Mouse (Mus musculus): Measurements from ENCODE around the gene Myo1b. TPM values are rescaled to one million over a fixed set of nuclear protein-coding genes. Genes with fewer than 3 reads are reported as not detected.

Gene Myo1b
- polyA plus RNA-seq, 1 experiment from 2014 or later, result 55.7 TPM

DNA sequence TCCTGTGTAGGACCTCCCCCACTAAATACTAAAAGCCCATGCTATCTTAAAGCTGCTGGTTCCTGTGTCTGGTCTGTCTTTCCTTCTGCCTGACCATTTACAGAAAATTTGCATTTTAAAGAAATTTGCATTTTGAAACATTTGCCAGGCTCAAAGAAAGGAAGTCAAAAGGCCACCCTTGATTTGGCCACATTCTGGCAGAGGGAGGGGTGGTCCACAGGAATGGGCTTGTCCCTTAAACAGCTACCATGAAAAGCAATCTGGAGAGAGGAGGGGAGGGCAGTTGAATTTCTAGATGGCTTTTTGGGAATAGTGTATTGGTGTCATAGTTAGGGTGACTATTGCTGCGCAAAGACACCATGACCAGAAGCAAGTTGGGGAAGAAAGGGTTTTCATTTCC, 173.3 kb downstream of the Myo1b start:
- H3K4me2 ChIP-seq, result no peak overlapping the region
- H3K9ac ChIP-seq (replicated peaks), result no peak overlapping the region
- H3K9me3 ChIP-seq (replicated peaks), result no peaks in the 10 kb centered on the region
- no peaks in the 10 kb centered on the region for H3K36me3 ChIP-seq
- WGBS, result 100% methylated on average over 1 of the region's 1 CpGs
- no peak overlapping the region for H3K27ac ChIP-seq (replicated peaks)
- no peaks in the 10 kb centered on the region for H3K27me3 ChIP-seq (replicated peaks)
- ATAC-seq (ENCODE audit: low FRiP score), result no peak
- H3K4me3 ChIP-seq (replicated peaks), result no peak overlapping the region
- peaks cover 3% of the 10 kb centered on the region for H3K4me1 ChIP-seq

DNA sequence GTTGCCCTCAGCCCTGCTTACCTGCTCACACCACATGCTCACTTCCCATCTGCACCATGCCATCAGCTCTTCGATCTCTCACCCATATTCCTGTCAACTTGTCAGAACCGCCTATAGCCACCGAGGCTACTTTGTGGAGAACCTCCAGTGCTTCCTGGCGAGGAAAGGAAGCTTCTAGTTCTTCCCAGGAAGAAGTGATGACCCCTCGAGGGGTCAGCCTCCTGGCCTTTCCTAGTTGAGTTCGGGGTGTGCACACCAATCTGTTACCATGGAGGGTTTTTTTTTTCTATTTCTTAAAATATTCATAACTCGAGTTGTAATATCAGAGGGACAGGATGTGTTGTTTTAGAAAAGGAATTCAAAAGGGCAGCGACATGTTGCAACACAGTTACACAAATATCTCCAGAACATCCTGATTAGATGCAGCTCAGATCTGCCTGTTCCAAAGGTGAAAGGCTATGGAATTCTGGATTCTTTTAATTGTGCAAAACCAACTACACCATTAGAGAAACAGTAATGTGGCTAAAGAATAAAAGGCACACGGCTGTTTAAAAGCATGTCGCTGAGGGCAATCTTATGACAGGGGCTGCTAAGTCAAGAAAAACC, 175.1 kb downstream of the Myo1b start:
- H3K27ac ChIP-seq (replicated peaks), result no peak overlapping the region
- H3K36me3 ChIP-seq, result no peaks in the 10 kb centered on the region
- no peak overlapping the region for H3K9ac ChIP-seq (replicated peaks)
- H3K27me3 ChIP-seq (replicated peaks), result no peaks in the 10 kb centered on the region
- no peaks in the 10 kb centered on the region for H3K9me3 ChIP-seq (replicated peaks)
- H3K4me2 ChIP-seq, result no peak overlapping the region
- H3K4me1 ChIP-seq, result no peaks in the 10 kb centered on the region
- no peak overlapping the region for H3K4me3 ChIP-seq (replicated peaks)
- ATAC-seq (ENCODE audit: low FRiP score), result no peak
- 91% methylated on average over 10 of the region's 10 CpGs for WGBS

DNA sequence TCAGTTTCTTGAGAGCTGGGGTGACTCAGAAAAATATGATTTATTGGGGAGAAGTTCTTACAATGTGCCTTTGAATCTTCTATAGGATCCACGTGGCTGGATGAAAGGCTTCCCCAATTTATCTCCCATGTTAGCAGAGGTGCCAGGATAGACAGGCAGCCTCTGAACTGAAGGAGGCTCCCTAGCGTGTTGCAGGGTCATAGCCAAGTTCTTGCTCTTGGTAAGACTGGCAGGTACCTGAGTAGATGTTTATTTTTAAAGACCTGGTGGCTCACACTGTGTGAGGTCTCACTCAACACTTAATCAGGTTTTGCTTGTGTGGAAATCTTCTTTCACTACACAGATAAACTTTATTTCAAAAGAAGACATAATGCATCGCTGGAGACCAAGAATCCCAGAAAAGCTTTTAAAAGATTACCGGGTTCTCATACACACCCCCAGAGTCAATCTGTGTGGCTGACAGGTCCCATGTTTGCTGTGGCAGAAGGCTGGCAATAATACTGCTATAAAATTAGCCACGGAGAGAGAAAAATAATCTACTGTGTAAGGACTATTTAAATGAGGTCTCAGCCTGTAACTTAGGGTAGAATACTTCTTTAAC, 176.5 kb downstream of the Myo1b start:
- H3K27ac ChIP-seq (replicated peaks), result no peak overlapping the region
- no peaks in the 10 kb centered on the region for H3K9me3 ChIP-seq (replicated peaks)
- no peak overlapping the region for H3K9ac ChIP-seq (replicated peaks)
- no peaks in the 10 kb centered on the region for H3K4me1 ChIP-seq
- ATAC-seq (ENCODE audit: low FRiP score), result no peak
- WGBS, result 66% methylated on average over 5 of the region's 5 CpGs
- H3K4me2 ChIP-seq, result no peak overlapping the region
- H3K4me3 ChIP-seq (replicated peaks), result no peak overlapping the region
- H3K27me3 ChIP-seq (replicated peaks), result no peaks in the 10 kb centered on the region
- no peaks in the 10 kb centered on the region for H3K36me3 ChIP-seq

DNA sequence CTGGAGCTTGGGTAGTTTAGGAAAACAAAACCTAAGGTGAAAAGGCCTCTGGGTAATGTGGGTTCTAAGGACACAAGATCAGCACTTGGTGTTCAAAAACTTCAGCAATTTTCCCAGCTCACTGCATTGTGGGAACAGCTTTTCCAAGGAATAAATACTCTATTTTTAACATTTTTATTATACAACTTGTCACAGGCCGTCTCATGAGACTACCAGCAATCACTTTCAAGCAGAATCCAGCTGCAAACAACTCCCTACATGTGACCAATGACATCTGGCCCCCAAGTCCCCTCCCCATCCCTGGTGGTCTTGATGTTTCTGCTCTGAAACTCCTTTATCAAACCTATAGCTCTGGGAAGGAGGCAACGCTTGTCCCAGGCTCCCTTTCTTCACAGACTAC, 179.0 kb downstream of the Myo1b start:
- Histone ChIP-seq H3K4me1 (no peaks in the 10 kb centered on the region), H3K9ac (replicated peaks) (no peak overlapping the region), H3K27me3 (replicated peaks) (no peaks in the 10 kb centered on the region), H3K36me3 (no peaks in the 10 kb centered on the region), H3K27ac (replicated peaks) (no peak overlapping the region), H3K9me3 (replicated peaks) (no peaks in the 10 kb centered on the region), H3K4me3 (replicated peaks) (no peak overlapping the region), H3K4me2 (no peak overlapping the region)
- 74% methylated on average over 2 of the region's 2 CpGs for WGBS
- no peak for ATAC-seq (ENCODE audit: low FRiP score)

DNA sequence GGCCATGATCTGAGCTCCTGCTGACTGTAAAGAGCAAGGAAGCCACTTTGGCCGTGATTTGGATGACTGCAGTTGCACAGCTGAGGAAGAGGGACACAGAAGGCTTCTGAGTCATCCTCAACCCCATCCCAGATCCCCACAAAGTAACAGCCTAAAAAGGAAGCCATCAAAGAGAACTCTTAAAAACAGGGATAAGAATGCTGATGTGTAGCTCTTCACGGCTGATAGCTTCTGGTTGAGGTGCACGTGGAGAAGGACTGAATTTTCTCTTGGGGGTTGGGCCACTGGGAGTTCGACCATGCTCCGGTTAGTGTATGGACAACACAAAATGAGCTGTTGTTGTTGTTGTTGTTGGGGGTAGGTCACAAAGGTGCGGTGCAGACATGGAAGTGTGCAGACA, 181.2 kb downstream of the Myo1b start:
- no peak overlapping the region for H3K27ac ChIP-seq (replicated peaks)
- H3K4me2 ChIP-seq, result no peak overlapping the region
- no peaks in the 10 kb centered on the region for H3K27me3 ChIP-seq (replicated peaks)
- WGBS, result 86% methylated on average over 6 of the region's 6 CpGs
- H3K4me1 ChIP-seq, result no peaks in the 10 kb centered on the region
- H3K9me3 ChIP-seq (replicated peaks), result no peaks in the 10 kb centered on the region
- H3K4me3 ChIP-seq (replicated peaks), result no peak overlapping the region
- no peak overlapping the region for H3K9ac ChIP-seq (replicated peaks)
- ATAC-seq (ENCODE audit: low FRiP score), result no peak
- no peaks in the 10 kb centered on the region for H3K36me3 ChIP-seq

DNA sequence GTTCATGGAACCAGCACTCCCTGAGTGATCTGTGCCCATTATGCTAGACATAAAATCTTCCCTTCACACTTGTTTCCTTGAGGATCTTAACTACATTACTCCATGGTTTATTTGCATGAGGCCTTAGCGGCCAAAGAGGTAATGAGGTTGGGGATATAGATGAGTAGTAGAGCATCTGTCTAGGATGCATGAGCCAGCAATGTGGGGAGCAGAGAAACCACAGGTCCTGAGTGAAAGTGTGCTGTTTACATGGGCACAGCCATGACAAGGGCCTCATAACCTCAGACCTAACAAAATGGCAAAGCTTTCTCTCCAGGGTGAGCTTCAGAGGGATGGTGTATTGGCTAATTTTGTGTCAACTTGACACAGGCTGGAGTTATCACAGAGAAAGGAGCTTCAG, 186.5 kb downstream of the Myo1b start:
- H3K36me3 ChIP-seq, result no peaks in the 10 kb centered on the region
- H3K9ac ChIP-seq (replicated peaks), result no peak overlapping the region
- 85% methylated on average over 1 of the region's 1 CpGs for WGBS
- no peak overlapping the region for H3K27ac ChIP-seq (replicated peaks)
- no peak overlapping the region for H3K4me2 ChIP-seq
- no peak overlapping the region for H3K4me3 ChIP-seq (replicated peaks)
- no peaks in the 10 kb centered on the region for H3K4me1 ChIP-seq
- no peaks in the 10 kb centered on the region for H3K27me3 ChIP-seq (replicated peaks)
- no peak for ATAC-seq (ENCODE audit: low FRiP score)
- no peaks in the 10 kb centered on the region for H3K9me3 ChIP-seq (replicated peaks)

DNA sequence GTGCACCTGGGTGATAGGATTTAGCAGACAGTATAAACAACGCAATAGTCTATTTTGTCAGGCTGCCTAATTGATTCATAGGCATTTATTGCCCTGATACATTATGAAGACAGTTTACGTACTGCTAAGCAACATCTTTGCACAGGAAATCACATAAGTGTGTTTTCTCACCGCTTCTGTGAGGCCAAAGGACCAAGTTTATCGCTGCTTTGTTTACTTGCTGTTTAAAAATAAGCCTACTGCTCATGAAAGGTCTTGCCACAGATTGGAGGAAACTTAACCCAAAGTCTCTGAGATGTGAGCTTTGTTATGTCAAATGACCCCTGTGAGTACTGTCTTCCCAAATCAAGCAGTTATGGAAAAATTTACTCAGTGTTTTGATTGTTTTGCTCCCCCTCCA, 187.1 kb downstream of the Myo1b start:
- no peak overlapping the region for H3K4me2 ChIP-seq
- no peak overlapping the region for H3K9ac ChIP-seq (replicated peaks)
- H3K27me3 ChIP-seq (replicated peaks), result no peaks in the 10 kb centered on the region
- no peak for ATAC-seq (ENCODE audit: low FRiP score)
- H3K4me3 ChIP-seq (replicated peaks), result no peak overlapping the region
- H3K9me3 ChIP-seq (replicated peaks), result no peaks in the 10 kb centered on the region
- WGBS, result 79% methylated on average over 4 of the region's 4 CpGs
- H3K4me1 ChIP-seq, result no peaks in the 10 kb centered on the region
- H3K27ac ChIP-seq (replicated peaks), result no peak overlapping the region
- H3K36me3 ChIP-seq, result no peaks in the 10 kb centered on the region

DNA sequence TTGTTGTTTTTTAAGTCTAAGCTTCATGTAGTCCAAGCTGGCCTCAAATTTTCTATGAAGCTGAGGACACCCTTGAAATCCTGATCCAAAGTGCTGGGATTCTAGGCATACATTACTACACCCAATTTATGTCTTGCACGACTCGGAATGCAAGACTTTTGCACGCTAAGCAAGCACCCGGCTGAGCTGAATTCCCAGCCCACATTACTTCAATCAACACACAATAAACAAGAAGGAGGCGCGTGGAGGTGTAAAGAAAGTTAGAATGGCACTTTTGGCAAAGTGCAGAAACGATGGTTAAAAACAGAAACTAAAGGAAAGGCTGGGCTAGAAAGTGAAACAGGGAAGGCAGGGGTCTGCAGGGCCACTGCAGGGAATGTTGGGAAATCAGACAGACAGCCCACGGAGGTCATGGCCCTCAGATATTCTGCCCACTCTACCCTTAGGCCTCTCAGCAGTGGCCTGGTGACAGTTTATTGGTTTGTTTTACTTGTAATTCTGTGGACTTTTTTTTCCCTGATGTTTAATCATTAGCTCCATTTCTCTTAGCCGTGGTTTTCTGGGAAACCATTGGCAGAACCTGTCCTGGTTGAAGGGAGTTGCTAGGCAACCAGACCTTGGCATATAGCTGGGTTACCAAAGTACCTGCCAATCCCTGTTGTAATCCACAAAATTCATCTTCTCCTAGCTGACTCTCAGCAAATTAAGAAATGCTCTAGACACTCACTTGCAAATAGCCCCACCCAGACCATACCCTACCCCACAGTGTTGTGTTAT, 195.8 kb downstream of the Myo1b start:
- H3K27ac ChIP-seq (replicated peaks), result no peak overlapping the region
- no peaks in the 10 kb centered on the region for H3K36me3 ChIP-seq
- no peak for ATAC-seq (ENCODE audit: low FRiP score)
- no peaks in the 10 kb centered on the region for H3K4me1 ChIP-seq
- H3K9me3 ChIP-seq (replicated peaks), result no peaks in the 10 kb centered on the region
- H3K27me3 ChIP-seq (replicated peaks), result no peaks in the 10 kb centered on the region
- 53% methylated on average over 9 of the region's 9 CpGs for WGBS
- no peak overlapping the region for H3K9ac ChIP-seq (replicated peaks)
- no peak overlapping the region for H3K4me2 ChIP-seq
- H3K4me3 ChIP-seq (replicated peaks), result no peak overlapping the region

DNA sequence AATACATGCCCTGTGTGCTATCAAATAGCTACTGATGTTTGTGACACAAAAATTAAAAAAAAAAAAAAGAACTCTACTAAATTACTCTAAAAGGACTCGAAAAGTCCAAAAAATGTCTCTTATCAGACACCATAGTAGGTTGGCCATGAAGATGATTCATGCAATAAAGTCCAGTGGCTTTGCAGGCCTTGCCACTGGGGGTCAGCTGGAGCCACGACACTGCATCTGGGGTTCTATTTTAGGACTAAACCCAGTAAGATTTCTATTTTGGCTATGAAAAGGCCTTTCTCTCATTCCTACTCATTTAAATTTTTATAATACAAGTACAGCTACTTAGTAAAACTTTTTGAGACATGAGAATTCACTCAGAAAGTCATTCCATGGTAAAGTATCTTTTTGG, 205.0 kb downstream of the Myo1b start:
- no peaks in the 10 kb centered on the region for H3K36me3 ChIP-seq
- no peaks in the 10 kb centered on the region for H3K9me3 ChIP-seq (replicated peaks)
- H3K4me1 ChIP-seq, result no peaks in the 10 kb centered on the region
- no peak overlapping the region for H3K9ac ChIP-seq (replicated peaks)
- no peaks in the 10 kb centered on the region for H3K27me3 ChIP-seq (replicated peaks)
- no peak overlapping the region for H3K4me2 ChIP-seq
- H3K4me3 ChIP-seq (replicated peaks), result no peak overlapping the region
- 89% methylated on average over 2 of the region's 2 CpGs for WGBS
- no peak overlapping the region for H3K27ac ChIP-seq (replicated peaks)
- ATAC-seq (ENCODE audit: low FRiP score), result no peak

DNA sequence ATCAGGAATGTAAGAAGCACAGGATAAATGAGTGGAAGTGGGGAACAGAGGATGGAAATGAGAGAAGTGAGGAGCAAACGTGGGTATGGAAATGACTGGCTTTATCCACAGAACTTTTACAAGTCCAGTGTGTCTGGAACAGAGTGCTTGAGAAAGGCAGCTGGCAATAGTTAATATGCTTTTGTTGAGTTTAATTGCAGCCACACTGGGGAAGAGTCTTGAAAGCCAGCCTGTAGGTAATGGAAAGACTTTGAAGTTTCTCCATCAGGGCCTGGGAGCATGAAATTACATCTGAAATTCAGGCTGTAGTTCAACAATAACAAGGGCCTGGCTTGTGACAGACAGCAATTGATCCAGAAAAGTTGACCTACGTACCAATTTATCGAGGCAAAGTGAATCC, 209.8 kb downstream of the Myo1b start:
- no peak overlapping the region for H3K27ac ChIP-seq (replicated peaks)
- no peaks in the 10 kb centered on the region for H3K9me3 ChIP-seq (replicated peaks)
- H3K27me3 ChIP-seq (replicated peaks), result no peaks in the 10 kb centered on the region
- H3K4me1 ChIP-seq, result no peaks in the 10 kb centered on the region
- no peaks in the 10 kb centered on the region for H3K36me3 ChIP-seq
- WGBS, result 81% methylated on average over 3 of the region's 3 CpGs
- H3K4me3 ChIP-seq (replicated peaks), result no peak overlapping the region
- ATAC-seq (ENCODE audit: low FRiP score), result no peak
- no peak overlapping the region for H3K4me2 ChIP-seq
- H3K9ac ChIP-seq (replicated peaks), result no peak overlapping the region

DNA sequence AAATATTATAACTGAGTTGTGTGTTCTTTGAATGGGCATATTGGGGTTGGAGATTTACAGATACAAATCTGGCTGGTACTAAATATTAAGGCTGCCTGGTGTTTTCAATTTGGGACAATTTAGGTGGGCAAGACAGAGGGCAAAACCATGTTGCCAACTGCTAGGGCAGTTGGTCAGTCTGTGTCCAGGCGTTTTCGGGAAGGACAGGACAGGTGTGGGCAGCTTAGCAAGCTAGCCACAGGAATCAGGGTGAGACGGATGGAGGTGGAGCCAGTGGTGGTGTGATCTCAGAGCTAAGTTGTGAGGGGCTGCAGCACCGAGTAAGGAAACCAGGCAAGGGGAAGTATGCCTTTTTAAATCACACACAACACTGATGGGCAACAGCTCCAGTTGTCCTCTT, 211.3 kb downstream of the Myo1b start:
- H3K4me2 ChIP-seq, result no peak overlapping the region
- H3K9ac ChIP-seq (replicated peaks), result no peak overlapping the region
- ATAC-seq (ENCODE audit: low FRiP score), result no peak
- WGBS, result 91% methylated on average over 4 of the region's 4 CpGs
- no peaks in the 10 kb centered on the region for H3K27me3 ChIP-seq (replicated peaks)
- H3K4me3 ChIP-seq (replicated peaks), result no peak overlapping the region
- no peaks in the 10 kb centered on the region for H3K36me3 ChIP-seq
- no peaks in the 10 kb centered on the region for H3K9me3 ChIP-seq (replicated peaks)
- H3K27ac ChIP-seq (replicated peaks), result no peak overlapping the region
- H3K4me1 ChIP-seq, result no peaks in the 10 kb centered on the region
